Mouse (Mus musculus) embryonic stem cell, embryonic (primary cell): ENCODE results near the gene Prkab2.

Source experiments
- CTCF ChIA-PET, 4 experiments: fragments of 300-600 bp in 2 of 4; fragments of 350-600 bp in 2 of 4; sonication (Branson Sonifier 250); formaldehyde crosslinking; loops; one replicate each; lab custom pipeline; 2022; ENCODE audit warnings: inconsistent platforms in 2 of 4; lab: Charles Lee
- POLR2A ChIA-PET, 4 experiments: fragments of 300-600 bp in 2 of 4; fragments of 350-600 bp in 2 of 4; sonication (Branson Sonifier 250); formaldehyde crosslinking; loops; one replicate each; lab custom pipeline; 2022; ENCODE audit warnings: antibody characterized with exemption in 4 of 4, inconsistent platforms in 1 of 4; lab: Charles Lee

Prkab2 gene

GRCm38 (mm10) chr3:97678416-97678815 lies 20.4 kb downstream of the Prkab2 start:
- CTCF ChIA-PET = interaction anchor here in 1 of 4 experiments (0.6 kb wide), 1 partner anchor 742 kb away, joined by 6 read pairs; no protein-coding TSS in a partner anchor
- POLR2A ChIA-PET = interaction anchor here in 1 of 4 experiments (0.9 to 2.2 kb wide), 2 partner anchors 11 to 126 kb away, joined by 3 to 7 read pairs; no protein-coding TSS in a partner anchor

DNA sequence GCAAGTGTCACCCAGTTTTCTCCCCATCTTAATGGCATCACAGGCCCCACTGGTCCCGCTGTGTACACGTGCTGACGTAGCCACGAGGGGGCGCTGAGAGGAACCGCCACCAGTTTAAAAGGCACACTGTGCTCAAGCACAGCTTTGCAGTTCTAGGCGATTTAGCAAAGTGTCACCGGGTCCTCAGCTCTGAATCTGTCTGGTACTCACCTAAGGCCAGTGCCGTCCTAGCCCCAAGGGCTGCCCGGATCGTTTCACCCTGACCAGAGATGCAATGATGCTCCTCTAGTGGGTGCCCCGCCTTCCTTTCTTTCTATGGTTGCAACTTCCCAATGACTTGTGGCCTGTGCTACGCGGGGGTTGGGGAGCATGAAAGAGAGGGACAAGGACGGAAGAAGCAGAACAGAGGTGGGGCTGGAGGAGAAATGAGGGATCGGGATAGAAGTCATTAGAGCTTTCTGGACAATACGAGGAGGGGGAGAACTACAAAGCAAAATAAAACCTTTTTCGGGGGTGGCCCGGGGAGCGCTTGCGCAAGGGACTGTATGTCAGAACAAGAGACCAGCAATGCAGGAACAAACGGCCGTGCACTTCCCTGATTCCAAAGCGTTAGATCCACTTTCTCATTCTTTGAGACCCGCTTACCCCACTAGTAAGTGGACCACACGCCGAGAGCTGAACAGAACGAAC lies 22.8 kb downstream of the Prkab2 start:
- CTCF ChIA-PET = interaction anchor here (0.5 to 3.7 kb wide), 31 partner anchors 10 to 669 kb away, joined by 3 to 36 read pairs (median 5); partner anchors contain the start of genes Pde4dip (in 2 of the 4) and Sec22b (in 1 of the 4)
- POLR2A ChIA-PET = interaction anchor here in 3 of 4 experiments (1.1 to 2.5 kb wide), 7 partner anchors 22 to 199 kb away, joined by 3 to 10 read pairs (median 4); partner anchors contain the start of gene Prkab2 (in 1 of the 3)

DNA sequence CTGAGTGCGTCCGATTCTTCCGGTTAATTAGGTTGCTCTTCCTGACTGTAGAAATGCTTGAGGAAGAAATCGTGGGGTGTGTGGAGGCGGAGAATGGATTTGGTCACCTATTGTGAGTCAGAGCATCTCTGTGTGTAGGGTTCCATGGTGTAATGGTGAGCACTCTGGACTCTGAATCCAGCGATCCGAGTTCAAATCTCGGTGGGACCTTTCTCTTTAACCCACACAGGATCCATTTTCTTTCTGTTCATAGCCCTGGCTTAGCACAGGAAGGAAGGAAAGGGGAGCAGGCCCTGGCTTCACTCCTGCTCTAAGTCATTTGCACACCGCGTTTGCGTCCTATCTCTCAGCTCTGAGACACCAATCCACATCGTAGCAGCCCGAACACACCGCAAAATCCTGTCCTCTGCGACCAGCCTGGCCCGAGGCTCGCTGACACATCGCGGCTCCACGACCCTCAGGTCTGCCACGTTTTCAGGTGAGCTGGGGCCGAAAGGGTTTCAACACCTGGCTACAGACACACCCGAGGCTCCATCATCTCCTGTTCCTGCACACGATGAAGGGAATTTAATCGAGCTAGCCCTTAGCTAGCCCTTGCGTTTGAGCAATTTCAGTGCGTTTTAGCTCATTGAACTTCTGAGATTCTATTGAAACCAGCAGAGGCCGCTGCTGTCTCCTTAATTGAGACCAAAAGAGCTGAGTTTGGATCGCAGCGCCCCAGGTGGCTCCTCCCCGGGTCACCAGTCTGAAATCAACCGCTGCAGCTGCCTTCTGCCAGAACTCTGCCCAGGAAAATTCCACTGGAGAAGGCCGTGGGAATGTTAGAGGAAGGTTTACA lies 23.5 kb downstream of the Prkab2 start:
- ChIA-PET POLR2A (interaction anchor here in 3 of 4 experiments (0.6 to 2.5 kb wide), 17 partner anchors 11 to 220 kb away, joined by 3 to 10 read pairs (median 3); partner anchors contain the start of genes Sec22b (in 2 of the 3) and Prkab2 (in 1 of the 3)), CTCF (interaction anchor here (0.5 to 3.7 kb wide), 82 partner anchors 10 to 669 kb away, joined by 3 to 36 read pairs (median 4); partner anchors contain the start of genes Pde4dip (in 3 of the 4), Sec22b (in 3 of the 4), Chd1l (in 1 of the 4) and Fmo5 (in 1 of the 4))

DNA sequence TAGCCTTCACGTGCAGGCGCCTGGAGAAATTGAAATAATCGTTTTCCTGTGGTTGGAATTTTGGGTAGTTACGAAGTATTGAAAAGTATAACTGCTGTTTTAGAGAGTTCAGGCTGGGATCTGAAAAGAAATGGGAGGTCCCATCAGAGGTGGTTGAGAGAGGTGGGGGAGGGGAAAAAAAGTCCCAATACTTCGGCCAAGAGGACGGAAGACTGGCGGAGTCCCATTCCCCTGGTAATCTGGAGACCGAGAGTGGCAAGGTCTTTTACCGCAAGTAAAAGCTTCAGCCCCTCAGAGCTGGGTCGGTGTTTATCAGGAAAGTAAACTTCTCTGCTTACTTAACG lies 24.1 kb downstream of the Prkab2 start:
- ChIA-PET CTCF (interaction anchor here (0.5 to 3.7 kb wide), 74 partner anchors 9 to 668 kb away, joined by 3 to 36 read pairs (median 4); partner anchors contain the start of genes Pde4dip (in 3 of the 4), Sec22b (in 3 of the 4), Chd1l (in 1 of the 4) and Fmo5 (in 1 of the 4)), POLR2A (interaction anchor here in 3 of 4 experiments (0.8 to 2.5 kb wide), 15 partner anchors 10 to 219 kb away, joined by 3 to 10 read pairs (median 3); partner anchors contain the start of genes Prkab2 (in 1 of the 3) and Sec22b (in 1 of the 3))

GRCm38 (mm10) chr3:97682576-97682975 lies 24.6 kb downstream of the Prkab2 start:
- ChIA-PET POLR2A (interaction anchor here in 3 of 4 experiments (1.0 to 2.5 kb wide), 8 partner anchors 15 to 185 kb away, joined by 3 to 8 read pairs (median 5); partner anchors contain the start of gene Prkab2 (in 1 of the 3)), CTCF (interaction anchor here in 3 of 4 experiments (1.1 to 3.7 kb wide), 19 partner anchors 9 to 544 kb away, joined by 3 to 36 read pairs (median 7); partner anchors contain the start of gene Sec22b (in 1 of the 3))

GRCm38 (mm10) chr3:97683560-97684195 lies 25.7 kb downstream of the Prkab2 start:
- CTCF ChIA-PET = interaction anchor here in 3 of 4 experiments (0.5 to 3.7 kb wide), 8 partner anchors 31 to 967 kb away, joined by 3 to 23 read pairs (median 4); no protein-coding TSS in a partner anchor
- POLR2A ChIA-PET = interaction anchor here in 3 of 4 experiments (0.5 to 2.3 kb wide), 15 partner anchors 8 to 640 kb away, joined by 3 to 6 read pairs (median 3); partner anchors contain the start of genes Pde4dip (in 1 of the 3) and Prkab2 (in 1 of the 3)

DNA sequence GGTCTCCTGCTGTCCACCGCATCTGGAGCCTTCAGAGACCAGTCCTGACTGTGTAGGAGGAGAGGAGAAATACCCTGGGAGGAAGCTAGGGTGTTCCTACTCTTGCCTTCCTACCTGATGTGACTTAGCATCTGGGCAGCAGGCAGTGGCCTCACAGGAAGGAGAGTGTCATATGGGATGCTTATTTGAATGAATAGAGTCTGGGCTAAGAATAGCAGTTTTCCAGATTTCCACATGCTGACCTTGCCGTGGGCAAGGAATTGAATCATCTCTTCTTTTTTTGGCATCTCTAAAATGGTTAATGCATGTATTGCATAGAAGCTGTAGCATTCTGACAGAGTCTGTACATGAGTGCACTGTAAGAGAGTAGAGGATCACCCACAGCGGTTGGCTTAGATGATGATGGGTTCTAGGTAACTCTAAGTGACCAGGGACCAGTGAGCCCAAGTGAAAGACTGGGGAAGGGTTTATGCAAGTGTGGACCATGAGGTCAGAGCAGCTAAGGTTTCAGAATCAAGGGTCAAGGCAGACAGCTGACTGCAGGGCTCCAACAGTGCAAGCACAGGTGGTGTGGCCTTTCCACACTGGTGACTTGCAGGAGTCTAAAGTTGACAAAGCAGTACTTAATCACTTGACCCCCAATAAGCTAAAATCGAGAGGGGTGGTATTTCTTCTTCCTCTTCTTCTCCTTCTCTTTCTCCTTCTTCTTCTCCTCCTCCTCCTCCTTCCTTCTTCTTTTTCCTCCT lies 28.6 kb downstream of the Prkab2 start:
- POLR2A ChIA-PET = interaction anchor here in 2 of 4 experiments (1.2 to 1.4 kb wide), 2 partner anchors 16 to 214 kb away, joined by 3 to 5 read pairs; partner anchors contain the start of gene Sec22b (in 1 of the 2)

GRCm38 (mm10) chr3:97689289-97689688 lies 31.3 kb downstream of the Prkab2 start:
- POLR2A ChIA-PET = no interaction called here

More for the DNA sequence above, 28.6 kb downstream of the Prkab2 start:
- CTCF ChIA-PET = interaction anchor here in 1 of 4 experiments (0.7 kb wide), 1 partner anchor 101 kb away, joined by 4 read pairs; no protein-coding TSS in a partner anchor

GRCm38 (mm10) chr3:97690590-97690989 lies 32.6 kb downstream of the Prkab2 start:
- CTCF ChIA-PET = interaction anchor here in 1 of 4 experiments (2.3 kb wide), 1 partner anchor 9 kb away, joined by 7 read pairs; no protein-coding TSS in a partner anchor
- POLR2A ChIA-PET = no interaction called here

More at GRCm38 (mm10) chr3:97689289-97689688, 31.3 kb downstream of the Prkab2 start:
- CTCF ChIA-PET = no interaction called here

DNA sequence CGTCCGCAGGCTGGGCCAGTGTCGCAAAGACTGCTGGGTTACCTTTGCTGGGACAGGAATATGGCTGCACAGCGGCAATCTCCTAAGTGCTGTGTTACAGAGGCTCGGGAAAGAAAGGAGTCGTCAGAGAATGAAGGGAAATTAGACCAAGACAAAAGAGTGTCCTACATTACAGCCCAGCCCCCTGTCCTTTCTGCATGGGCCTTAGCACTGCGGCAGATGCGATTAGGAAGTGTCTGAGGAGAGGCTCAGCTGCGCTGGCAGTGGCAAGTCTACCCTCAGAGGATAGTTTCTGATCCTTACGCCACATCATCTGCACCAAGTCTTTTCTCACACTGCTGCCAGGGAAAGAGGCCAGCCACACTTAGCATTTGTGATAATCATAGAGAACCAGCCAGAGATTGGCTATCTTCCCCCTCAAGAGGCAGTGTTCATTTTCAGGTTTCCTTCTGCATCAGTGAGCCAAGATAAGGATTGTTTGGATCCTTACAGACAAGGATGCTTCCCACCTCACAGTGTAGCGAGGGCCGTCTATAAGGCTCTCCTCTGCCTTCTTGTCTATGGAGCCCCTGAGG lies 33.5 kb downstream of the Prkab2 start:
- CTCF ChIA-PET = interaction anchor here in 2 of 4 experiments (0.6 to 2.3 kb wide), 4 partner anchors 10 to 110 kb away, joined by 5 to 7 read pairs (median 5); no protein-coding TSS in a partner anchor

GRCm38 (mm10) chr3:97693806-97694205 lies 35.8 kb downstream of the Prkab2 start:
- ChIA-PET CTCF (interaction anchor here in 1 of 4 experiments (0.6 kb wide), 1 partner anchor 12 kb away, joined by 3 read pairs; no protein-coding TSS in a partner anchor), POLR2A (interaction anchor here in 1 of 4 experiments (0.6 to 1.3 kb wide), 2 partner anchors 9 to 597 kb away, joined by 3 to 5 read pairs; no protein-coding TSS in a partner anchor)

More for the DNA sequence above, 33.5 kb downstream of the Prkab2 start:
- POLR2A ChIA-PET = interaction anchor here in 2 of 4 experiments (1.0 to 1.1 kb wide), 2 partner anchors 8 to 10 kb away, joined by 3 to 4 read pairs; no protein-coding TSS in a partner anchor

GRCm38 (mm10) chr3:97696866-97697265 lies 38.9 kb downstream of the Prkab2 start:
- ChIA-PET POLR2A (no interaction called here), CTCF (no interaction called here)

- ChIA-PET POLR2A (no interaction called here), CTCF (interaction anchor here in 1 of 4 experiments (0.6 kb wide), 1 partner anchor 12 kb away, joined by 9 read pairs; no protein-coding TSS in a partner anchor)
Measured at GRCm38 (mm10) chr3:97697291-97697690, 39.3 kb downstream of the Prkab2 start.

DNA sequence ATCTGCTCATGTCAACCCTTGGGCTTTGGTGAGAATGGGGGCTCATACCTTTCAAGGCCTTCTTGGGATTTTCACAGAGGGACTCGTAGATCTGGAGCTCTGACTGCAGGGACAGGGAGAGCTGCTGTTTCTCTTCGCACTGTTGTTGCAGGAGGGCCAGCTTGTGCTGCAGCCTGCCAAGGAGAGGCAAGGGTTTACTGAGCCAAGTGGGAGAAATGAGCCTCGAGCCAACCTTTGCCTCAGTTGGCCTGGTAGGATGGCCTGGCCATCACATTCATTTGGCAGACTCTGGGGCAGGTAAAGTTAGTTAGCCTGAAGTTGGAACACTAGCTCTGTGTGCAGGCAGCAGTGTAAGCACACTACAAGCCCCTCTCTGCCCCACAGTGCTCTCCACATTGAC lies 41.1 kb downstream of the Prkab2 start:
- POLR2A ChIA-PET = no interaction called here
- CTCF ChIA-PET = no interaction called here

GRCm38 (mm10) chr3:97701198-97701597 lies 43.2 kb downstream of the Prkab2 start:
- POLR2A ChIA-PET = interaction anchor here in 1 of 4 experiments (1.7 kb wide), 1 partner anchor 27 kb away, joined by 3 read pairs; no protein-coding TSS in a partner anchor

More at GRCm38 (mm10) chr3:97701198-97701597, 43.2 kb downstream of the Prkab2 start:
- CTCF ChIA-PET = no interaction called here
